Mouse (Mus musculus): Measurements from ENCODE around the gene Katnal1.

GRCm38 (mm10) chr5:148854166-148854565 is 75.0 kb downstream of the Katnal1 start:
- TF ChIP-seq CTCF (IDR thresholded peaks at IDR 0.05; ENCODE audit: insufficient read depth, low read length) (no peak), POLR2A (IDR thresholded peaks at IDR 0.05; ENCODE audit: borderline replicate concordance, extremely low read depth, low read depth, low read length) (no peak)

Data from lung, adult 2 months (tissue).